ENCODE assay signal across 22 mouse cellular contexts in genomic region chr2:31641929-31642328, GRCm38 (mm10). TPM values are rescaled to one million over a fixed set of nuclear protein-coding genes. Genes with fewer than 3 reads are reported as not detected.
DNase-seq lines count a peak whose midpoint lies in the region; ATAC-seq and TF ChIP-seq lines count a peak whose summit lies in the region.
"Had no signal": no experiment of that assay in that cellular context is flagged by ENCODE, and none has a peak within 500 bp of the region (broad histone marks: within the 10 kb centered on the region; RNA-seq: fewer than 3 reads in every experiment).

No protein-coding gene starts in this region.

- peak; percentile 22 for DNase-seq in embryonic facial prominence, embryonic 10.5 days (ENCODE audit: low spot score)
- no peak for DNase-seq in left cerebral cortex, postnatal 14 days (ENCODE audit: low spot score in 2 of 2)
- DNase-seq in heart, embryonic 10.5 days (ENCODE audit: low spot score), result no peak
- DNase-seq: adrenal gland, adult 8-10 months; B cell, adult 2 months; cerebellum, adult 2 months; lung, embryonic 14.5 days; right cerebral cortex, postnatal 25 days had no signal

- no peak for TF ChIP-seq CTCF in E14TG2a.4 (conservative IDR thresholded peaks at IDR 0.05; ENCODE audit: low read length)

- peaks cover 94% of the 10 kb centered on the region for H3K27me3 ChIP-seq in E14TG2a.4 (ENCODE audit: insufficient read depth, low read length)
- peaks cover 100% of the 10 kb centered on the region for H3K27me3 ChIP-seq in embryonic facial prominence, embryonic 10.5 days (replicated peaks; ENCODE audit: low read depth, poor library complexity, severe bottlenecking)
- peaks cover 71% of the 10 kb centered on the region for H3K27me3 ChIP-seq in forebrain, embryonic 16.5 days (replicated peaks; ENCODE audit: control insufficient read depth, insufficient read depth, low read length)
- peaks cover 65% of the 10 kb centered on the region for H3K27me3 ChIP-seq in midbrain, embryonic 16.5 days (ENCODE audit: control insufficient read depth, insufficient read depth, low read depth, low read length)
- peaks cover 100% of the 10 kb centered on the region for H3K27me3 ChIP-seq in heart, embryonic 10.5 days (ENCODE audit: insufficient read depth, poor library complexity, severe bottlenecking)
- H3K27me3 ChIP-seq in kidney, embryonic 15.5 days, result peaks cover 100% of the 10 kb centered on the region

- no peaks in the 10 kb centered on the region for H3K9me3 ChIP-seq in E14TG2a.4 (ENCODE audit: low read length)
- no peaks in the 10 kb centered on the region for H3K9me3 ChIP-seq in embryonic facial prominence, embryonic 10.5 days
- no peaks in the 10 kb centered on the region for H3K9me3 ChIP-seq in forebrain, embryonic 16.5 days (ENCODE audit: control insufficient read depth, low read length)
- H3K9me3 ChIP-seq in midbrain, embryonic 16.5 days (replicated peaks; ENCODE audit: control insufficient read depth, low read length, poor library complexity, severe bottlenecking), result no peaks in the 10 kb centered on the region
- no peaks in the 10 kb centered on the region for H3K9me3 ChIP-seq in heart, embryonic 10.5 days
- H3K9me3 ChIP-seq in kidney, embryonic 15.5 days (replicated peaks), result no peaks in the 10 kb centered on the region
- H3K9me3 ChIP-seq: limb, embryonic 15.5 days had no signal

- ATAC-seq in forebrain, embryonic 16.5 days, result no peak
- no peak for ATAC-seq in midbrain, embryonic 16.5 days
- no peak for ATAC-seq in inflammation-experienced regulatory T-cells, adult 6 months
- no peak for ATAC-seq in kidney, embryonic 15.5 days (replicated peaks; ENCODE audit: low FRiP score)

- intact Hi-C loops in left cerebral cortex, postnatal 14 days (cut with DNase I), result no loop called here

- H3K27ac ChIP-seq in embryonic facial prominence, embryonic 10.5 days (replicated peaks), result no peak overlapping the region
- no peak overlapping the region for H3K27ac ChIP-seq in forebrain, embryonic 16.5 days (ENCODE audit: low read length)
- H3K27ac ChIP-seq in midbrain, embryonic 16.5 days (ENCODE audit: low read length), result no peak overlapping the region
- no peak overlapping the region for H3K27ac ChIP-seq in heart, embryonic 10.5 days
- H3K27ac ChIP-seq in kidney, embryonic 15.5 days, result no peak overlapping the region
- H3K27ac ChIP-seq: layer of hippocampus, adult 2 months; limb, embryonic 15.5 days had no signal

- H3K36me3 ChIP-seq in E14TG2a.4 (ENCODE audit: insufficient read depth, low read length), result no peaks in the 10 kb centered on the region
- no peaks in the 10 kb centered on the region for H3K36me3 ChIP-seq in embryonic facial prominence, embryonic 10.5 days (replicated peaks)
- H3K36me3 ChIP-seq in forebrain, embryonic 16.5 days (ENCODE audit: control insufficient read depth, insufficient read depth), result no peaks in the 10 kb centered on the region
- no peaks in the 10 kb centered on the region for H3K36me3 ChIP-seq in midbrain, embryonic 16.5 days (ENCODE audit: control insufficient read depth, insufficient read depth, low read length)
- H3K36me3 ChIP-seq in heart, embryonic 10.5 days, result no peaks in the 10 kb centered on the region
- H3K36me3 ChIP-seq in kidney, embryonic 15.5 days, result no peaks in the 10 kb centered on the region
- H3K36me3 ChIP-seq: G1E; limb, embryonic 15.5 days had no signal

- 2% methylated on average over 18 of the region's 18 CpGs for WGBS in embryonic facial prominence, embryonic 10.5 days
- WGBS in forebrain, embryonic 16.5 days, result 12% methylated on average over 18 of the region's 18 CpGs
- WGBS in midbrain, embryonic 16.5 days, result 1% methylated on average over 18 of the region's 18 CpGs
- 3% methylated on average over 18 of the region's 18 CpGs for WGBS in heart, embryonic 10.5 days
- 3% methylated on average over 18 of the region's 18 CpGs for WGBS in kidney, embryonic 15.5 days

- no peak overlapping the region for H3K9ac ChIP-seq in forebrain, embryonic 16.5 days (replicated peaks; ENCODE audit: low read depth, low read length)
- no peak overlapping the region for H3K9ac ChIP-seq in midbrain, embryonic 16.5 days (ENCODE audit: low read depth, low read length)
- H3K9ac ChIP-seq in kidney, embryonic 15.5 days, result no peak overlapping the region
- H3K9ac ChIP-seq: limb, embryonic 15.5 days; lung, embryonic 14.5 days had no signal

- peaks cover 55% of the 10 kb centered on the region for H3K4me1 ChIP-seq in E14TG2a.4 (replicated peaks; ENCODE audit: low read depth, low read length)
- peaks cover 50% of the 10 kb centered on the region for H3K4me1 ChIP-seq in embryonic facial prominence, embryonic 10.5 days
- peaks cover 29% of the 10 kb centered on the region for H3K4me1 ChIP-seq in forebrain, embryonic 16.5 days (replicated peaks; ENCODE audit: control insufficient read depth, insufficient read depth, low read length)
- H3K4me1 ChIP-seq in midbrain, embryonic 16.5 days (ENCODE audit: control insufficient read depth, insufficient read depth, low read length), result peaks cover 11% of the 10 kb centered on the region
- H3K4me1 ChIP-seq in heart, embryonic 10.5 days, result peaks cover 31% of the 10 kb centered on the region
- peaks cover 39% of the 10 kb centered on the region for H3K4me1 ChIP-seq in kidney, embryonic 15.5 days

- H3K4me2 ChIP-seq in forebrain, embryonic 16.5 days (ENCODE audit: low read length), result no peak overlapping the region
- H3K4me2 ChIP-seq in midbrain, embryonic 16.5 days (ENCODE audit: low read length), result no peak overlapping the region
- H3K4me2 ChIP-seq in kidney, embryonic 15.5 days, result no peak overlapping the region
- H3K4me2 ChIP-seq: lung, embryonic 14.5 days had no signal

- peak overlapping the region; percentile 54 for H3K4me3 ChIP-seq in E14TG2a.4 (replicated peaks; ENCODE audit: low read length)
- H3K4me3 ChIP-seq in embryonic facial prominence, embryonic 10.5 days, result peak overlapping the region; percentile 46
- 0 out of 2 replicates have a peak overlapping the region, but pooled peaks have one; percentile 12 for H3K4me3 ChIP-seq in forebrain, embryonic 16.5 days (replicated peaks; ENCODE audit: low read length)
- peak overlapping the region; percentile 12; the same call in 1 of the 2 replicates for H3K4me3 ChIP-seq in midbrain, embryonic 16.5 days (ENCODE audit: low read depth, low read length)
- H3K4me3 ChIP-seq in heart, embryonic 10.5 days, result no peak overlapping the region
- H3K4me3 ChIP-seq in kidney, embryonic 15.5 days (replicated peaks), result no peak overlapping the region
- H3K4me3 ChIP-seq: layer of hippocampus, adult 2 months had no signal

RNA-seq across cellular contexts. Expression of gene Prdm12, which starts 2.1 kb away (rescaled TPM):
- 6.9 and 7.2 TPM in 2 replicates for polyA plus RNA-seq in embryonic facial prominence, embryonic 10.5 days (2016; fragmentation: Nextera tagmentation; extraction: Ambion mirVana)
- 0.98 and 2.5 TPM in 2 replicates for polyA plus RNA-seq in forebrain, embryonic 16.5 days (2015; fragmentation: Nextera tagmentation; extraction: Ambion mirVana)
- polyA plus RNA-seq in midbrain, embryonic 16.5 days (2015; fragmentation: Nextera tagmentation; extraction: Ambion mirVana), result 1.4 and 2.3 TPM in 2 replicates
- total RNA-seq in left cerebral cortex, postnatal 14 days (2021), result under 1 TPM; 0.13 to 0.66 TPM
- not detected for polyA plus RNA-seq in inflammation-experienced regulatory T-cells, adult 6 months (2017; shearing (Covaris generic))
- polyA plus RNA-seq in heart, embryonic 10.5 days (2016; fragmentation: Nextera tagmentation; extraction: Ambion mirVana), result not detected in 2 replicates
- polyA plus RNA-seq in kidney, embryonic 15.5 days (2015; fragmentation: Nextera tagmentation; extraction: Ambion mirVana), result not detected in 2 replicates
- total RNA-seq: gastrocnemius, adult 18-20 months; heart, adult 18-20 months had no signal
- polyA plus RNA-seq: cerebellum, adult 2 months; G1E; heart, postnatal 0 days; intestine, embryonic 14.5 days; kidney, embryonic 16.5 days; limb, embryonic 15.5 days; lung, embryonic 14.5 days; urinary bladder, adult 2 months had no signal

RNA-seq across cellular contexts. Expression of gene Exosc2, which starts 28.6 kb away (rescaled TPM):
- 107 and 112 TPM in 2 replicates for polyA plus RNA-seq in embryonic facial prominence, embryonic 10.5 days (2016; fragmentation: Nextera tagmentation; extraction: Ambion mirVana)
- polyA plus RNA-seq in forebrain, embryonic 16.5 days (2015; fragmentation: Nextera tagmentation; extraction: Ambion mirVana), result 42.3 and 44.0 TPM in 2 replicates
- polyA plus RNA-seq in midbrain, embryonic 16.5 days (2015; fragmentation: Nextera tagmentation; extraction: Ambion mirVana), result 40.0 and 42.2 TPM in 2 replicates
- total RNA-seq in left cerebral cortex, postnatal 14 days (2021), result 10 to 100 TPM; 21.4 to 24.5 TPM
- 10 to 100 TPM; 31.9 to 50.4 (median 42.6) TPM for polyA plus RNA-seq in inflammation-experienced regulatory T-cells, adult 6 months (2017; shearing (Covaris generic))
- polyA plus RNA-seq in heart, embryonic 10.5 days (2016; fragmentation: Nextera tagmentation; extraction: Ambion mirVana), result 63.0 and 76.3 TPM in 2 replicates
- 75.7 and 77.7 TPM in 2 replicates for polyA plus RNA-seq in kidney, embryonic 15.5 days (2015; fragmentation: Nextera tagmentation; extraction: Ambion mirVana)

RNA-seq across cellular contexts. Expression of gene Abl1, which starts 46.2 kb away (rescaled TPM):
- 62.8 and 64.8 TPM in 2 replicates for polyA plus RNA-seq in embryonic facial prominence, embryonic 10.5 days (2016; fragmentation: Nextera tagmentation; extraction: Ambion mirVana)
- polyA plus RNA-seq in forebrain, embryonic 16.5 days (2015; fragmentation: Nextera tagmentation; extraction: Ambion mirVana), result 23.5 and 23.8 TPM in 2 replicates
- 16.7 and 17.5 TPM in 2 replicates for polyA plus RNA-seq in midbrain, embryonic 16.5 days (2015; fragmentation: Nextera tagmentation; extraction: Ambion mirVana)
- total RNA-seq in left cerebral cortex, postnatal 14 days (2021), result 10 to 100 TPM; 37.4 to 39.6 TPM
- polyA plus RNA-seq in inflammation-experienced regulatory T-cells, adult 6 months (2017; shearing (Covaris generic)), result 1 to 10 TPM; 5.0 to 9.4 (median 7.2) TPM
- polyA plus RNA-seq in heart, embryonic 10.5 days (2016; fragmentation: Nextera tagmentation; extraction: Ambion mirVana), result 40.5 and 43.1 TPM in 2 replicates
- polyA plus RNA-seq in kidney, embryonic 15.5 days (2015; fragmentation: Nextera tagmentation; extraction: Ambion mirVana), result 43.9 and 46.2 TPM in 2 replicates

Comparison
In these comparisons a context has a peak if more than half of its experiments do, and no peak if none do; other contexts are left out.
1. H3K4me3 ChIP-seq: peak in E14TG2a.4 (single experiment), embryonic facial prominence, embryonic 10.5 days (single experiment), forebrain, embryonic 16.5 days (single experiment) and midbrain, embryonic 16.5 days (single experiment); none in heart, embryonic 10.5 days (single experiment) and kidney, embryonic 15.5 days (single experiment).